Mouse (Mus musculus) liver, adult 2 months (tissue): ENCODE measurements around the gene Gm45062. TPM values are rescaled to one million over a fixed set of nuclear protein-coding genes. Genes with fewer than 3 reads are reported as not detected.

Experiments
- DNase-seq: peaks from one replicate; pipeline ENCODE4 v3.0.0-alpha.2; 2011; ENCODE audit warnings: low read depth, low spot score; ENCODE audit errors: extremely low read depth
- H3K27ac ChIP-seq: fragments of 200-500 bp; replicated peaks from 2 replicates; pipeline ENCODE4 v1.5.1; 2012; ENCODE audit warnings: low read depth, mild to moderate bottlenecking, control low read depth, inconsistent platforms, low read length; ENCODE audit not compliant: insufficient read depth
- H3K27me3 ChIP-seq: fragments of 200-500 bp; 2 replicates; pipeline ENCODE4 v1.6.1; 2012; ENCODE audit warnings: mild to moderate bottlenecking, moderate library complexity, low read length, inconsistent platforms; ENCODE audit not compliant: control insufficient read depth, insufficient read depth
- H3K36me3 ChIP-seq: fragments of 200-500 bp; 2 replicates; pipeline ENCODE4 v1.6.1; 2012; ENCODE audit warnings: low read length, inconsistent platforms; ENCODE audit not compliant: control insufficient read depth, insufficient read depth
- H3K4me1 ChIP-seq: fragments of 200-500 bp; 2 replicates; pipeline ENCODE4 v1.6.1; 2011; ENCODE audit warnings: low read length; ENCODE audit not compliant: control insufficient read depth, insufficient read depth
- H3K4me3 ChIP-seq: fragments of 200-500 bp; 2 replicates; pipeline ENCODE4 v1.5.1; 2011; ENCODE audit warnings: low read depth, mild to moderate bottlenecking, control low read depth, low read length, moderate library complexity; ENCODE audit not compliant: insufficient read depth
- H3K79me2 ChIP-seq: fragments of 200-500 bp; 2 replicates; pipeline ENCODE4 v1.6.1; 2012; ENCODE audit warnings: inconsistent platforms, mild to moderate bottlenecking, low read length, moderate library complexity; ENCODE audit not compliant: control insufficient read depth, insufficient read depth
- H3K9ac ChIP-seq: fragments of 200-500 bp; 2 replicates; pipeline ENCODE4 v1.6.1; 2012; ENCODE audit warnings: low read depth, mild to moderate bottlenecking, control low read depth, inconsistent platforms, low read length
- CTCF ChIP-seq: fragments of 200-500 bp; IDR thresholded peaks from 2 replicates; pipeline ENCODE4 v1.5.1; 2011; ENCODE audit warnings: low read depth, low read length, control low read depth
- POLR2A ChIP-seq: fragments of 200-500 bp; IDR thresholded peaks from 2 replicates; pipeline ENCODE4 v1.6.1; 2011; ENCODE audit warnings: low read length, control low read depth; ENCODE audit not compliant: insufficient read depth; ENCODE audit errors: extremely low read depth
- WGBS: fragments of 180-500 bp; shearing (Covaris S2); methylation state at CpG from one replicate; pipeline ENCODE4 v1.1.7; 2018; 5-methylcytosine and 5-hydroxymethylcytosine counted together
- polyA plus RNA-seq: library from polyadenylated mRNA; depleted of rRNA; stranded (reverse); fragments of >200 nt; gene quantifications from 2 replicates; pipeline ENCODE4 v1.2.3, GENCODE M21; 2012
- total RNA-seq: library from RNA; depleted of rRNA; stranded (reverse); fragments of >200 nt; gene quantifications from 2 replicates; pipeline ENCODE4 v1.2.3, GENCODE M21; 2014

Gene Gm45062
- total and polyA plus RNA-seq, 2 experiments, result 0.70 to 2.0 TPM

- whole genome bisulfite sequencing, result 96% methylated on average over 5 of the region's 5 CpGs
- no peaks in the 10 kb centered on the region for H3K27me3 ChIP-seq
- no peak overlapping the region for H3K9ac ChIP-seq
- DNase-seq, result no peak
- no peaks in the 10 kb centered on the region; the same call in 1 of the 2 replicates for H3K79me2 ChIP-seq
- H3K4me1 ChIP-seq, result no peaks in the 10 kb centered on the region
- H3K4me3 ChIP-seq, result no peak overlapping the region
- TF ChIP-seq POLR2A (no peak), CTCF (no peak)
- H3K36me3 ChIP-seq, result peaks cover 4% of the 10 kb centered on the region; the same call in 1 of the 2 replicates
- H3K27ac ChIP-seq, result no peak overlapping the region
These were observed 146.6 kb downstream of the Gm45062 start for GRCm38 (mm10) chr6:8405844-8406243.

GRCm38 (mm10) chr6:8408332-8408731 is 149.1 kb downstream of the Gm45062 start:
- no peak overlapping the region for H3K4me3 ChIP-seq
- H3K27me3 ChIP-seq, result no peaks in the 10 kb centered on the region
- WGBS, result 89% methylated on average over 2 of the region's 2 CpGs
- no peak for DNase-seq
- no peaks in the 10 kb centered on the region; the same call in 1 of the 2 replicates for H3K79me2 ChIP-seq
- H3K36me3 ChIP-seq, result no peaks in the 10 kb centered on the region
- TF ChIP-seq CTCF (no peak), POLR2A (no peak)
- no peak overlapping the region for H3K9ac ChIP-seq
- no peaks in the 10 kb centered on the region for H3K4me1 ChIP-seq
- no peak overlapping the region for H3K27ac ChIP-seq

GRCm38 (mm10) chr6:8409865-8410264 is 150.6 kb downstream of the Gm45062 start:
- no peak for TF ChIP-seq CTCF
- TF ChIP-seq POLR2A, result no peak
- WGBS, result 91% methylated on average over 4 of the region's 4 CpGs
- no peaks in the 10 kb centered on the region for H3K4me1 ChIP-seq

GRCm38 (mm10) chr6:8412845-8413598 is 153.8 kb downstream of the Gm45062 start:
- TF ChIP-seq CTCF (no peak), POLR2A (no peak)
- WGBS, result 88% methylated on average over 10 of the region's 10 CpGs
- Histone ChIP-seq H3K36me3 (no peaks in the 10 kb centered on the region), H3K27me3 (no peaks in the 10 kb centered on the region), H3K79me2 (no peaks in the 10 kb centered on the region), H3K4me3 (no peak overlapping the region), H3K27ac (no peak overlapping the region), H3K9ac (no peak overlapping the region), H3K4me1 (peaks cover 5% of the 10 kb centered on the region; the same call in 1 of the 2 replicates)
- DNase-seq, result no peak

More at GRCm38 (mm10) chr6:8409865-8410264, 150.6 kb downstream of the Gm45062 start:
- Histone ChIP-seq H3K36me3 (no peaks in the 10 kb centered on the region), H3K79me2 (no peaks in the 10 kb centered on the region; the same call in 1 of the 2 replicates), H3K4me3 (no peak overlapping the region), H3K27me3 (no peaks in the 10 kb centered on the region), H3K27ac (no peak overlapping the region), H3K9ac (no peak overlapping the region)
- DNase-seq, result no peak

- Histone ChIP-seq H3K9ac (no peak overlapping the region), H3K27me3 (no peaks in the 10 kb centered on the region), H3K4me3 (no peak overlapping the region), H3K36me3 (no peaks in the 10 kb centered on the region), H3K27ac (no peak overlapping the region), H3K79me2 (no peaks in the 10 kb centered on the region), H3K4me1 (peaks cover 5% of the 10 kb centered on the region; the same call in 1 of the 2 replicates)
- no peak for DNase-seq
- TF ChIP-seq POLR2A (no peak), CTCF (no peak)
- WGBS, result 89% methylated on average over 9 of the region's 9 CpGs
These were observed 154.8 kb downstream of the Gm45062 start for GRCm38 (mm10) chr6:8414020-8414419.

- no peak overlapping the region for H3K4me3 ChIP-seq
- 90% methylated on average over 5 of the region's 5 CpGs for WGBS
- peaks cover 5% of the 10 kb centered on the region; the same call in 1 of the 2 replicates for H3K4me1 ChIP-seq
- no peak for DNase-seq
- H3K36me3 ChIP-seq, result no peaks in the 10 kb centered on the region
- H3K27ac ChIP-seq, result no peak overlapping the region
- no peaks in the 10 kb centered on the region for H3K27me3 ChIP-seq
- no peaks in the 10 kb centered on the region for H3K79me2 ChIP-seq
- no peak overlapping the region for H3K9ac ChIP-seq
- TF ChIP-seq CTCF (no peak), POLR2A (no peak)
These were observed 156.6 kb downstream of the Gm45062 start for GRCm38 (mm10) chr6:8415823-8416222.
